Mouse (Mus musculus): Measurements from ENCODE around the gene Kmo.

DNA sequence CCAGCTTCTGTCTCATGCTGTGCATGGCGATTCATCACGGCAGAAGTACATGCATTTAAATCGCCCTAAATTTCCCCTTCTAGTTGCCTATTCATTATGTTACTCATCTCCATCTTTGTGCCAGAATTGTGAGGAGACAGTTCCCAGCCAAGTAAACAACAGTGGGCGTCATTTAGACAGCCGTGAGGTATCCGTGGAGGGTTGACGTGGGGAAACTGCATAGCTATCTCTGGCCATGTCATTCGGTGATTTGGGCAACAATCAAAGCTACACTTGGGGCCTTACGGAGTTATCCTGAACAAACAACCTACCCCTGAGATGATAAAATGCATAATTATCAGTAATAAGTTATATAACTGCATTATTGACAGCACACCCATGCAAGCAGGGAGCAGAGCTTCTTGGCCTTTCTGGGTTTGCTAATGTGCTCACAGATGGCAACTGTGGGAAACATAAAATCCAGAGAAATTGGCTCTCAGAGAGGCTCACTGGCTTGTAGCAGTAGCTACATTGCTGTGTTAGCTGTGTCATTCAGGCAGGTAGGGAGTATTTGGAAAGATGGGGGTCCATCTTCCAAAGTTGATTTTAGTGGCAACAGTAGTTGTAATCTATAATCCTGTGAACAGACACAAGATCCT, 40.5 kb upstream of the Kmo start:
- no peak for TF ChIP-seq CTCF (IDR thresholded peaks at IDR 0.05; ENCODE audit: extremely low read depth, insufficient read depth, low read length)
- TF ChIP-seq POLR2A (IDR thresholded peaks at IDR 0.05; ENCODE audit: extremely low read depth, insufficient read depth, low read length) = no peak
